Mouse (Mus musculus) myocyte (in vitro differentiated cells): ENCODE measurements at regions not wholly inside any gene's neighbourhood (a gene's known extent, or its start where the extent isn't known, plus 50 kb on each side); places are given as distances from the start of the nearest gene placed in this dataset.

ENCODE experiments used
- H3K27me3 ChIP-seq: one replicate; pipeline ENCODE4 v1.6.1; 2011; ENCODE audit not compliant: control insufficient read depth, insufficient read depth, insufficient read length
- H3K36me3 ChIP-seq: one replicate; pipeline ENCODE4 v1.6.1; 2011; ENCODE audit not compliant: control insufficient read depth, insufficient read depth
- H3K4me2 ChIP-seq: one replicate; pipeline ENCODE4 v1.6.1; 2011; ENCODE audit warnings: low read depth, control low read depth
- H3K4me3 ChIP-seq: one replicate; pipeline ENCODE4 v1.5.1; 2011; ENCODE audit warnings: mild to moderate bottlenecking, control low read depth, moderate library complexity
- H3K79me2 ChIP-seq: one replicate; pipeline ENCODE4 v1.6.1; 2011; ENCODE audit not compliant: control insufficient read depth, insufficient read depth
- H3ac ChIP-seq: one replicate; pipeline ENCODE4 v1.6.1; 2011; ENCODE audit not compliant: control insufficient read depth, insufficient read length
- CEBPB ChIP-seq: IDR thresholded peaks from 2 replicates; pipeline ENCODE4 v1.6.1; 2011; ENCODE audit warnings: mild to moderate bottlenecking, moderate library complexity; ENCODE audit not compliant: poor library complexity, insufficient read depth, severe bottlenecking
- E2F4 ChIP-seq: IDR thresholded peaks from one replicate; pipeline ENCODE4 v1.6.1; 2011; ENCODE audit warnings: mild to moderate bottlenecking, control low read depth, moderate library complexity; ENCODE audit not compliant: insufficient read depth
- MAX ChIP-seq: IDR thresholded peaks from one replicate; pipeline ENCODE4 v1.6.1; 2011; ENCODE audit warnings: low read depth, mild to moderate bottlenecking, control low read depth
- MYOD1 ChIP-seq, 3 experiments: IDR thresholded peaks; one replicate each; pipeline ENCODE4 v1.6.1; 2011; ENCODE audit warnings: control low read depth in 2 of 3, low read depth in 2 of 3, mild to moderate bottlenecking in 2 of 3, moderate library complexity in 1 of 3; ENCODE audit not compliant: insufficient read length in 2 of 3, control insufficient read depth in 1 of 3
- MYOG ChIP-seq, 3 experiments: IDR thresholded peaks; one replicate each; pipeline ENCODE4 v1.6.1; 2011; ENCODE audit warnings: control low read depth in 2 of 3, low read depth in 2 of 3, mild to moderate bottlenecking in 2 of 3; ENCODE audit not compliant: insufficient read length in 2 of 3, control insufficient read depth in 1 of 3, insufficient read depth in 1 of 3
- POLR2A ChIP-seq: IDR thresholded peaks from one replicate; pipeline ENCODE4 v1.6.1; 2011; ENCODE audit warnings: low read depth, mild to moderate bottlenecking, control low read depth, moderate library complexity; ENCODE audit not compliant: insufficient read length
- POLR2AphosphoS2 ChIP-seq: IDR thresholded peaks from one replicate; pipeline ENCODE4 v1.6.1; 2011; ENCODE audit warnings: low read depth, control low read depth; ENCODE audit not compliant: insufficient read length
- REST ChIP-seq: IDR thresholded peaks from one replicate; pipeline ENCODE4 v1.6.1; 2011; ENCODE audit warnings: mild to moderate bottlenecking, control low read depth, moderate library complexity; ENCODE audit not compliant: insufficient read depth, insufficient read length
- SRF ChIP-seq: IDR thresholded peaks from one replicate; pipeline ENCODE4 v1.6.1; 2011; ENCODE audit warnings: low read depth; ENCODE audit not compliant: control insufficient read depth, insufficient read length
- TCF12 ChIP-seq: IDR thresholded peaks from one replicate; pipeline ENCODE4 v1.6.1; 2011; ENCODE audit warnings: mild to moderate bottlenecking, control low read depth; ENCODE audit not compliant: poor library complexity, insufficient read depth, severe bottlenecking
- TCF3 ChIP-seq: IDR thresholded peaks from one replicate; pipeline ENCODE4 v1.6.1; 2011; ENCODE audit warnings: low read depth, control low read depth; ENCODE audit not compliant: insufficient read length
- USF1 ChIP-seq: IDR thresholded peaks from one replicate; pipeline ENCODE4 v1.6.1; 2011; ENCODE audit warnings: low read depth, mild to moderate bottlenecking, control low read depth, moderate library complexity

DNA sequence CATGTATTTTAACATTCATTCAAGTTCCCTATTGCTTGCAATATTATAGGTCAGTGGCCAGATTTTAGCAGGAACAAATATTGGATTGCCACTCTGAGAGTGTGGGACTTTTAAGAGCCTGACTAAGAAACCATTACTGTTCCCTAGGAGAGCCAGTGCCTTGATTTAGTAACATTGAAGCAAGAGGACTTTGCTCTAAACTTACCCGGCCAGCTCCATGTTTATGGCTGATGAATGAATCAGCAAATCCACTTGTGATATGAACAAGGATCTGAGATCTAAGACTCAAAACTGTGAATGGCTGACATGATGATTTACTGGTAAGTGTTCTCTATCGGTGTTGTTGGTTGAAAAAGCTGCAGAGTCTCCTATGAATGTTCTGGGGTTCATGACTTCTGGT lies 236.4 kb downstream of the Brinp2 start:
- Histone ChIP-seq H3K27me3 (no peaks in the 10 kb centered on the region), H3K4me3 (no peak overlapping the region), H3ac (no peak overlapping the region), H3K36me3 (no peaks in the 10 kb centered on the region), H3K79me2 (no peaks in the 10 kb centered on the region), H3K4me2 (no peak overlapping the region)
- TF ChIP-seq E2F4 (no peak), CEBPB (no peak), MAX (no peak), TCF3 (no peak), USF1 (no peak), MYOG (IDR thresholded peaks at IDR 0.05; ENCODE audit: control insufficient read depth in 1 of 3, insufficient read depth in 1 of 3, insufficient read length in 2 of 3, low read depth in 2 of 3) (no peak), SRF (no peak), TCF12 (no peak), POLR2A (no peak), MYOD1 (IDR thresholded peaks at IDR 0.05; ENCODE audit: control insufficient read depth in 1 of 3, insufficient read length in 2 of 3, low read depth in 2 of 3) (no peak), POLR2AphosphoS2 (no peak), REST (no peak)

DNA sequence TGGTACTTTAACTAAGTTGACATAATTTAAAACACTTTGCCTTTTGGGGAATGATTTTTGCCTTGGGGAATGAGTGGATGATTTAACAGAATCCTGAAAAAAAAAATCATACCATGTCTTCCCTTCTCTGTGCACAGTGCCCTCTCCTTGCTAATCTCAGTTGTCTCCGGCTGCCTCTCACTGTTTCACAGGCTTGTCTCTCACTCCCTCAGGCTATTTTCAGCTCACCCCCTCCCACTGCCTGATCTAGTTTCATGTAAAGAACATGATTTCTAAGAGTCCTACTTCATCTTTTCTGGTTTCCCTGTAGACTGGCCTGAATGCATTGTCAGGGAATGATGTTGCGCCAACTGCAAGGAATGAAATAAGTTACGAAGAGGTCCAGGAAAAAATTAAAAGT lies 231.2 kb downstream of the Brinp2 start:
- H3K27me3 ChIP-seq, result no peaks in the 10 kb centered on the region
- no peak overlapping the region for H3ac ChIP-seq
- no peaks in the 10 kb centered on the region for H3K36me3 ChIP-seq
- TF ChIP-seq POLR2AphosphoS2 (no peak), TCF3 (no peak), POLR2A (no peak), MYOG (IDR thresholded peaks at IDR 0.05; ENCODE audit: control insufficient read depth in 1 of 3, insufficient read depth in 1 of 3, insufficient read length in 2 of 3, low read depth in 2 of 3) (no peak), USF1 (no peak), SRF (no peak), CEBPB (no peak), E2F4 (no peak), REST (no peak), MYOD1 (IDR thresholded peaks at IDR 0.05; ENCODE audit: control insufficient read depth in 1 of 3, insufficient read length in 2 of 3, low read depth in 2 of 3) (no peak), TCF12 (no peak), MAX (no peak)
- H3K79me2 ChIP-seq, result no peaks in the 10 kb centered on the region
- no peak overlapping the region for H3K4me2 ChIP-seq
- H3K4me3 ChIP-seq, result no peak overlapping the region

DNA sequence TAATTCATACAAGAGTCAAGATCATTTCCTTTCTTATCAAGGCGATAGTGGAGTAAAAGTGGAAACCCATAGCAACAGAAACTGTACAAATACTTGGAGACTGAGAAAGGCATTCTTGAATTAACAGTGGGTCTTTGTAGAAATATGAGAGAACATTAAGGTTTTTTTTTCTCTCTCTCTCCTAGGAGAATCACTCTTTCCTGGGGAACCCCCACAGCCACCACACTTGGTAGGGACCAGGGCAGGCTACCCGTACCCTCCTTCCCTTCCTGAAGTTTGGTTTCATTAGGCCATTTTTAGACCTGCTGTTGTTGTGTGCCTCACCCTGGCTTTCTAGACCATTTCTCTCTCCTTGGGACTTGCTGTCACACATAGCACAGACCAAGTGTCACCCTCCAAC lies 229.9 kb downstream of the Brinp2 start:
- H3K36me3 ChIP-seq, result no peaks in the 10 kb centered on the region
- no peak overlapping the region for H3K4me3 ChIP-seq
- H3K27me3 ChIP-seq, result no peaks in the 10 kb centered on the region
- no peak overlapping the region for H3ac ChIP-seq
- TF ChIP-seq SRF, result no peak
- no peak for TF ChIP-seq CEBPB
- TF ChIP-seq TCF12, result no peak
- no peak overlapping the region for H3K4me2 ChIP-seq
- H3K79me2 ChIP-seq, result no peaks in the 10 kb centered on the region

DNA sequence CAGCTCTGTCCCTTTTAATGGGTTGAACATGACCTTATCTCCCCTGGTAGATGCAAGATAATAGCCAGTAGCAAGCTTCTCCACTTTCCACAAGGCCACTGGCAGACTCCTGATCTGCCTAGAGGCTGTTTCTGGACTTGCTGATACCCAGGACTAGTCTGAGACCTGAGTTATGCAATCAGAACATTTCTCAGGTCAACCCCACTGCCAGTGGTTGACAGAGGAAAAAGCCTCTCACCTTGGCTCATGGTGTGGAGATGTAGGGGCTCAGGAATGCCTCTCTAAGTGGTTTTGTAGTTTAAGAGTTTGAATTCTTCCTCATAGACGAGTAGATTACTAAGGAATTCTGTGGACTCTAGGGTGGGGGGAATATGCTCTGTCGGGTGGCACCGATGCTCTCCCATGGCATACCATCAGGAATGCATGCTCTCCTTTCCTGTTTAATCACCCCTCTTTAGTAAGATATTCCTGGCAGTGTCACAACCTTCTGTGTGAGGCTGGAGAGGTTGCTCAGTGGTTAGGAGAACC lies 226.8 kb downstream of the Brinp2 start:
- TF ChIP-seq TCF12 (no peak), E2F4 (no peak), SRF (no peak), MAX (no peak), POLR2AphosphoS2 (no peak), USF1 (no peak), MYOG (IDR thresholded peaks at IDR 0.05; ENCODE audit: control insufficient read depth in 1 of 3, insufficient read depth in 1 of 3, insufficient read length in 2 of 3, low read depth in 2 of 3) (no peak), REST (no peak), POLR2A (no peak), MYOD1 (IDR thresholded peaks at IDR 0.05; ENCODE audit: control insufficient read depth in 1 of 3, insufficient read length in 2 of 3, low read depth in 2 of 3) (no peak), CEBPB (no peak), TCF3 (no peak)
- H3ac ChIP-seq, result no peak overlapping the region

DNA sequence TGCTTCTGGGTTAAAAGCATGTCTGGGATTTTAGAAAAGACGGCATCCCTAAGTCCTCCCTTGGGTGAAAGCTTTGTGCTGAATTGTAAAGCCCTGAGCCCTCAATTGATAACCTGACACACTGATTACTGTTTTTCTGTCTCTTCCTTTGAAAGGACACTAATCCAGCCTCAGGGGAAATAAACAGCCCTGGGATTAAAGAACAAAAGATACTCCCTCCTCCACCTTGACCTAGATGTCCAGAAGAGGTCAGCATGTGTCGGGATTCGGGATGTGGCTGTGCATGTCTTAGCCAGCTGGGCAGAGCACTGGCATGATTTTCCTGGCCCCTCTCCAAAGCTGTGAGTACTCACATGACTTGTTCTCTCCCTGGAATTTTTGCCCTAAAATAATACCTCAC lies 208.6 kb downstream of the Brinp2 start:
- Histone ChIP-seq H3K4me2 (no peak overlapping the region), H3K79me2 (no peaks in the 10 kb centered on the region), H3K4me3 (no peak overlapping the region), H3K27me3 (no peaks in the 10 kb centered on the region), H3ac (no peak overlapping the region), H3K36me3 (no peaks in the 10 kb centered on the region)
- no peak for TF ChIP-seq USF1
- no peak for TF ChIP-seq E2F4
- no peak for TF ChIP-seq REST
- no peak for TF ChIP-seq TCF12
- TF ChIP-seq POLR2A, result no peak
- no peak for TF ChIP-seq MAX
- TF ChIP-seq MYOD1 (IDR thresholded peaks at IDR 0.05; ENCODE audit: control insufficient read depth in 1 of 3, insufficient read length in 2 of 3, low read depth in 2 of 3), result no peak
- TF ChIP-seq TCF3, result no peak
- no peak for TF ChIP-seq CEBPB
- TF ChIP-seq MYOG (IDR thresholded peaks at IDR 0.05; ENCODE audit: control insufficient read depth in 1 of 3, insufficient read depth in 1 of 3, insufficient read length in 2 of 3, low read depth in 2 of 3), result no peak
- TF ChIP-seq POLR2AphosphoS2, result no peak
- TF ChIP-seq SRF, result no peak

More for the DNA sequence above, 226.8 kb downstream of the Brinp2 start:
- no peak overlapping the region for H3K4me2 ChIP-seq
- H3K79me2 ChIP-seq, result no peaks in the 10 kb centered on the region
- no peaks in the 10 kb centered on the region for H3K27me3 ChIP-seq
- H3K4me3 ChIP-seq, result no peak overlapping the region
- H3K36me3 ChIP-seq, result no peaks in the 10 kb centered on the region
